Mouse (Mus musculus): ENCODE results near the gene Pmpca.
A peak's percentile ranks its signal among the peaks of the same experiment; 100 is the strongest.

Pmpca gene

DNA sequence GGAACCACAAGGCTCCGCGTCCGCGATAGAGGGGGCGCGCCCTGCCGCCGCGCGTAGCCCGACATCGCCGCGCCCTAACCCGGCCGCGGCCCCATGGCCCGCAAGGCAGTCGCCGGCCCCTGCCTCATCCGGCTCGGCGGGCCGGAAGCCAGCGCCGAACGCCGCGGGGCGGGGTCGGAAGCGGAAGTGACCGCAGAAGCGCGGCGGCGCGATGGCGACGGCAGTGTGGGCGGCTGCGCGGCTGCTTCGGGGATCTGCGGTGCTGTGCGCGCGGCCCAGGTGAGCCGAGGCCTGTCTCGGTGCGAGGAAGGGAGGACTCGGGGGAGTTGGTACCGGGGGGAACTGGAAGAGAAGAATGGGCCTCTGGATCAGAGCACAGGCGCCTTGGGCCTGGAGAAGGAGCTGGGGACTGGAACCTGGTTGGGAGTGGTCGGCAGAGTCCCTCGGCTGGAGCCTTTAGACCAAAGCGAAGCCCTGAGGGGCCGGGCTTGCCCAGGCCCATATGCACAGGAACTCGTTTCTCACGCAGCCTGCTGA is at the start of gene Pmpca, which contains the start of gene Entr1:
Pmpca (plus strand) TSS at position 186 of the 537 bp plus-strand sequence.
Entr1 (minus strand) TSS at position 163 of the 537 bp plus-strand sequence.
- DNase-seq (ENCODE audit: low spot score in 2 of 2), result peak; percentile 74 to 80

DNA sequence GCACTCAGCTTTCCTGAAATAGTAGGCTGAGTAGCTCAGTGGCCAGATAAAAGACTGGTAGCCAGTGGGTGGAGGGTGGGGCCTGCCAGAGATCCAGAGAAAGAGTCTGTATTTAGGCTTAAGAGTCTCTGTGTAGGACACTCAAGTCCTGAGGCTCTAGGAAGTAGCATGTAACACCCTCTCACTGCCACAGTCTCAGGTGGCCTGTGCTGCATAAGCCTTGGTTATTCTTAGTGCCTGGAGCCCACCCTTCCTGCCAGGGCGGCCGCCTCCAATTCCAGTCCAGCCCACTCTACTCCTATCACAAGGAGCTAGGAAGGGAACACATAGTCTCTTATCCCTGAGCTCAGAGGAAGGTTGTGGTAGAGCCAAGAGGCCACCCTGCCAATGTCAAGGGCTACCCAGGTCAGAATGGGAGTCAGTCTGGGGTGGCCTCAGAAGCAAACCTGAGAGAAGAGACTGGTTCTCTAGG is 47.6 kb upstream of the Pmpca start:
- no peak for DNase-seq (ENCODE audit: low spot score in 2 of 2)

GRCm38 (mm10) chr2:26342044-26342443 is 47.1 kb upstream of the Pmpca start:
- DNase-seq (ENCODE audit: low spot score in 2 of 2), result no peak

DNA sequence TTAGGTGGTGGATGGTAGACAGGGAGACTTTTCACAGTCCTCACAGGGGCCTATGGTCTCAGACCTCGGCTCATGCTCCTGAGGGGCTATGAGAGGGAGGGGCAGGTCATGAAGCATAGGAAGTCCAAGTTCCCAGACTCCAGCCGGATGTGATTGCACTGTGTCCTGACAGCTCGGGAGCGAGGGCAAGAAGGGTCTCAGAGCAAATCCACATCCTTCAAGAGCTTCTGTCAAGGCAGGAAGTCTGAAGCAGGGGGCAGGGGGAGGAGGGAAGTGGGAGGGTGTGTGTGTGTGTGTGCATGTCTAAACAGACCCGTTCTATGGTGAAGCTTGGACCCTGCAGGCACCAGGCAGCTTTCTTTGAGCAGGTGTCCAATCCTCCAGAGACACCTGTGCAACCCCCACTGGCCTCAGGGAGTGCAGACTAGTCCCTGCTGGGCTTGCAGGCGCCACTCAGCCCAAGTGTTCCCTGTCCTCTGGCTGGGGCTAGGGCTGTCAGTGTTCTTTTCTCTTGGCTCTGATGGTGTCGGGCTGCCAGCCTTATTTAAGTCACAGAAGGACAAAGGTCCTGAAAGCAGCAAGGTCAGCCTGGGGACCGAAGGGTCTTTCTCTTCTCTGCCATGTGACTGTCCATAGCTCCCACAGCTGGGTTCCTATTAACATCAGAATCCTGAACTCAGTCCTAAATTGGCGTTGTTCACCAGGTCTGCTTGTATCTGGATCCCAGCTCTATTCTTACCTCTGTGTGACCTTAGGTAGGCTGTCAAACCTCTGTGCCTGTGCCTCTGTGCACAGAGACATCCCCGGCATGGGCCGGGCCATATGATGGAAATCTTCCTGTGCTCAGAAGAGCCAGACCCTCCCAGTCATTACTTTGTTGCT is 46.3 kb upstream of the Pmpca start:
- no peak for DNase-seq (ENCODE audit: low spot score in 2 of 2)

- no peak for DNase-seq (ENCODE audit: low spot score in 2 of 2)
Observed at GRCm38 (mm10) chr2:26348241-26348640, 40.9 kb upstream of the Pmpca start.

GRCm38 (mm10) chr2:26351358-26352290 is 37.5 kb upstream of the Pmpca start, which contains the start of gene Dnlz:
Gene Dnlz, minus strand, starts transcription at chr2:26352110.
- DNase-seq (ENCODE audit: low spot score in 2 of 2), result peak; percentile 86 to 91

GRCm38 (mm10) chr2:26352291-26352910 is 36.7 kb upstream of the Pmpca start:
- DNase-seq (ENCODE audit: low spot score in 2 of 2), result peak in 1 of 2 experiments; percentile 11

GRCm38 (mm10) chr2:26353066-26353980 is 35.8 kb upstream of the Pmpca start:
- DNase-seq (ENCODE audit: low spot score in 2 of 2), result no peak

DNA sequence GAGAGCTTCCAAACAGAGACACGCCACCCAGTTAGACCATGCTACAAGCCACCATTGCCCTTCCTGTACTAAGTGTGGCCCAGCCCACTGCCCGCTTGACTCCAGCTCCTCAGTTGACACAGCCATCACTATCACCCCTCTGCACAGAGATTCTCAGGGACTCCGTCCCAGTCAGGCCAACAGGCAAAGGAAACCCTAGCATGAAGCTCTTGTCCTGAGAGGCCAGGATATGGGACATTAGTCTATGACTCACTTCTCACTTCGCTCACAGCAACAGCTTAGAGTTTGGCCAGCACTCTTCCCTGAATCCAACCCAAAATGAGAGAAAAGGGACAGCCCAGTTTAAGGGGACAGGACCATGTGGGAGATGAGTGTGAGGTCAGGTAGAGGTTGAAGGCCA is 34.7 kb upstream of the Pmpca start:
- no peak for DNase-seq (ENCODE audit: low spot score in 2 of 2)

DNA sequence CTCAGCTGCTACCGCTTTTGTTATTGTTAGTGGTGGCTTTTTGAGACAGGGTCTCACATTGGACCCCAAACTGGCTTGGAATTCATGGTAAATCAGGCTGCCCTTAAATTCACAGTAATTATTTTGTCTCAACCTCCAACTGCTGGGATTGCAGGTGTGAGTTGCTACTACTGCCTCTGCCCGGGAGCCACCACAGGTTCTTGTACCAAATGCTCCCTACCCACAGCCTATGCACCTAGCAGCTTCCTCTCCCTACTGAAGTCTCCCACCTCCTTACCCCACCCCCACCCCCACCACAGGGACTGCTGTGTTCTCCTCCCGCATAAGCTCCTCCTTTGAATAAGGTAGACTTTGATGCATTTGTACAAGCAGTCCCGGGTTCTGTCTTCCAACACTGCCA is 32.9 kb upstream of the Pmpca start:
- no peak for DNase-seq (ENCODE audit: low spot score in 2 of 2)

DNA sequence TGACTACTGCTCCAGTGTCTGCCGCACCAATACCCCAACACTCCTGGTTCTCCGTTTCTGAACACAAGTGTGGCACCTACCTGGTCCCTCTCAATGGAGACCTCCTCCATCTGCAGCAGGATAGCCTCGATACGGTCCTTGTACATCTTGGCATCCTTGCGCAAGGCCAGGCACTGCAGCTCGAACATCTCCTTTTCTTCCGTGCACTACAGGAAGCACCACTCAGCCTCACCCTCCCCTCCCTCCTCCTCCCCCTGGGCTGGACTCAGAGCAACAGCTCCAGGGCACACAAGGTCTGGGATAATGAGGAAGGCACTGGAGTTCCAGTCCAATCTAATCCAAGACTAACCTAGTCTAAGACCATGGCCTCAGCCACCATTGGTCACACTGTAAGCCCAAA is 32.5 kb upstream of the Pmpca start:
- DNase-seq (ENCODE audit: low spot score in 2 of 2), result no peak

- no peak for DNase-seq (ENCODE audit: low spot score in 2 of 2)
Observed at GRCm38 (mm10) chr2:26357484-26357883, 31.7 kb upstream of the Pmpca start.

GRCm38 (mm10) chr2:26358667-26359320 is 30.3 kb upstream of the Pmpca start:
- no peak for DNase-seq (ENCODE audit: low spot score in 2 of 2)

GRCm38 (mm10) chr2:26359983-26360382 is 29.2 kb upstream of the Pmpca start:
- DNase-seq (ENCODE audit: low spot score in 2 of 2), result no peak

DNA sequence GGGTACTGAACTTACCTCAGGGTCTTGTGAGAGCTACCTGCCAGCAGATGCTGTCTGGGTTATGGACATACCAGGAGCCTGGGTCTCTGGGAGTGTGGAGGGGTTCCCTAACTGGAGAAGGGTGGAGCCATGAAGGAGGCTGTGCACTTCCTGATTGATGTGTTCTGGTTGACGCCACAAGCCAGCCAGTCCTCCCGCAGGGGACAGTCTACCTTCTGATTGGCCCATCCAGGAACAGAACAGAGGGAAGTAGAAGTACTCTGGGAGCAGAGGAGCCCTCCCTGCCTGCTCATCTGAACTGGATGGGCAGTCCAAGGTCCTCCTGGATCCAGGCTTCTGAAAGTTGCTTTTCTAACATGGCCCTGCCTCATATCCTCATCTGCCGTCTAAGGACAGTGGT is 28.4 kb upstream of the Pmpca start, which contains the start of gene Card9:
Card9 (minus strand) TSS at position 147 of the 400 bp plus-strand sequence.
- no peak for DNase-seq (ENCODE audit: low spot score in 2 of 2)

GRCm38 (mm10) chr2:26362991-26363390 is 26.1 kb upstream of the Pmpca start:
- no peak for DNase-seq (ENCODE audit: low spot score in 2 of 2)

DNA sequence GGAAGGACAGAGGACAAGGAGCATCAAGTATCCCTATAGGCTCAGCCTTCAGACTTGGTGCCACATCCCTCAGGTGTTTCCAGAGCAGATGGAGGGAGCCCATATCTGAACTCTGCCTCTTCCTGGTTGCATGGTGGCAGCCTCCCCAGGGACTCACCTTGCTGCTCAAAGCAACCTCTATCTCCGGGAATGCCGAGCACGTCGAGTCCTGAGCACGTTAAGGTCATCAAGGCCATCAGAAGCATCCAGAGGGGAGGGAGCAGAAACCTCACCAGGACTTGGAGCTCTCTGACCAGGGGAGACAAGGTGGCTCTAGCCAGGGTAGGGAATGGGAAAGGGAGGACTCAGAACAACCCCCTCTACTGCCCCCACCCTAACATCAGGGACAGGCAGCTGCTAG is 25.7 kb upstream of the Pmpca start:
- DNase-seq (ENCODE audit: low spot score in 2 of 2), result no peak

- DNase-seq (ENCODE audit: low spot score in 2 of 2), result no peak
Observed at GRCm38 (mm10) chr2:26364738-26365465, 24.2 kb upstream of the Pmpca start.

DNA sequence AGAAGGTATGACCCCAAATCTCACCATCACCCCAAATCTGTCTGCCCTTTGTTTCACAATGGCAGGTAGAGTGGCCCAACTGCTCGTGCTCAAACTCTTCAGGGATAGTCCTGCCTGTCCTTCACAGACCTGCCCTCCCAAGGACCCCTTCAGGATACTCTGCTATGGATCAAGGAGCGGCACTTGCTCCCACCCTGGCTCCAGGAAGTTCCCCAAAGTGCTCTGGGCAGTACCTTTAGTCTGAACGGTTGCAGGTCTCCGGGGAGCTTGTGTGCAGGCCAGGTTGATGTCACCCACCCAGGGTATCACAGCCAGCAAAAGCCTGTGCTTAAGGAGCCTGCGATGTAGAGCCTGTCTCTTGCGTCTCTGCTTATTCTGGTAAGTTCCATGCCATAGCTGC is 21.2 kb upstream of the Pmpca start:
- no peak for DNase-seq (ENCODE audit: low spot score in 2 of 2)
